Comparison of ENCODE assay signal across 15 mouse cellular contexts in genomic region chr2:139587660-139588200, GRCm38 (mm10).
"Had no signal": no experiment of that assay in that cellular context is flagged by ENCODE, and none has a peak within 500 bp of the region (broad histone marks: within the 10 kb centered on the region; RNA-seq: fewer than 3 reads in every experiment).

No protein-coding gene starts in this region.

- H3K27me3 ChIP-seq: liver, embryonic 12.5 days; megakaryocyte, embryonic 14.5 days; midbrain, embryonic 13.5 days; midbrain, embryonic 15.5 days; neural tube, embryonic 12.5 days; stomach, embryonic 15.5 days had no signal

- H3K9ac ChIP-seq: liver, embryonic 12.5 days; liver, embryonic 14.5 days; midbrain, embryonic 13.5 days; midbrain, embryonic 15.5 days; neural tube, embryonic 12.5 days; stomach, embryonic 15.5 days had no signal

- H3K4me3 ChIP-seq: liver, embryonic 12.5 days; megakaryocyte, embryonic 14.5 days; midbrain, embryonic 13.5 days; midbrain, embryonic 15.5 days; neural tube, embryonic 12.5 days; stomach, embryonic 15.5 days had no signal

- DNase-seq: lung, adult 2 months; lung, postnatal 14 days; lung, postnatal 4 days; right cerebral cortex, postnatal 14 days; thymus, postnatal 14 days; thymus, postnatal 36 days had no signal

- H3K27ac ChIP-seq: liver, embryonic 12.5 days; liver, embryonic 14.5 days; midbrain, embryonic 13.5 days; midbrain, embryonic 15.5 days; neural tube, embryonic 12.5 days; stomach, embryonic 15.5 days; stomach, postnatal 0 days had no signal

- H3K4me1 ChIP-seq: liver, embryonic 12.5 days; megakaryocyte, embryonic 14.5 days; midbrain, embryonic 13.5 days; midbrain, embryonic 15.5 days; neural tube, embryonic 12.5 days; stomach, embryonic 15.5 days had no signal

- ATAC-seq: liver, embryonic 12.5 days; midbrain, embryonic 13.5 days; midbrain, embryonic 15.5 days had no signal

- H3K36me3 ChIP-seq: liver, embryonic 12.5 days; midbrain, embryonic 13.5 days; midbrain, embryonic 15.5 days; neural tube, embryonic 12.5 days; stomach, embryonic 15.5 days had no signal

- H3K9me3 ChIP-seq: liver, embryonic 12.5 days; megakaryocyte, embryonic 14.5 days; midbrain, embryonic 13.5 days; midbrain, embryonic 15.5 days; neural tube, embryonic 12.5 days; stomach, embryonic 15.5 days had no signal

- H3K4me2 ChIP-seq: liver, embryonic 12.5 days; midbrain, embryonic 11.5 days; midbrain, embryonic 13.5 days; midbrain, embryonic 15.5 days; neural tube, embryonic 12.5 days; stomach, embryonic 15.5 days had no signal
